Mouse (Mus musculus): ENCODE data around the gene Adad1. TPM values are rescaled to one million over a fixed set of nuclear protein-coding genes. Genes with fewer than 3 reads are reported as not detected.

The Adad1 gene
- total RNA-seq (2021) = not detected

DNA sequence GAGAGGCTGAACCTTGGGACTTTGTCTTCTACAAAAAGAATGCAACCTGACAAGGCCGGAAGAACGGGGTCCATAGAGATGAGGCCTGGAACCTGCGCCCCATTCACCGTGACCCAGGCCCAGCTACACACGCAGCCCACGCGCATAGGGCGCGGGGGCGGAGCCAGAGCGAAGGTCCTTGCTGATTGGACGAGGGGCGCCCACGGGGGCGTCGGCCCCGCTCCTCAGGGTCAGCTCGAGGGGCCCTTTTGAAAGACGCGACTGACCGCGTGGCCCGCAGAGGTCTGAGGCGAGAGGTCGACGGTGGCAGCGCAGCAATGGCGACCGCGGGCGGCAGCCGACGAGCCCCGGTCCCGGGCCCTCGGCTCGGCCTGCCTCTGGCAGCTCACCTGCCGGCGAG is at the start of gene Adad1:
TSS of gene Adad1 (plus strand) at position 122 of the 400 bp plus-strand sequence.
- DNase-seq = no peak

DNA sequence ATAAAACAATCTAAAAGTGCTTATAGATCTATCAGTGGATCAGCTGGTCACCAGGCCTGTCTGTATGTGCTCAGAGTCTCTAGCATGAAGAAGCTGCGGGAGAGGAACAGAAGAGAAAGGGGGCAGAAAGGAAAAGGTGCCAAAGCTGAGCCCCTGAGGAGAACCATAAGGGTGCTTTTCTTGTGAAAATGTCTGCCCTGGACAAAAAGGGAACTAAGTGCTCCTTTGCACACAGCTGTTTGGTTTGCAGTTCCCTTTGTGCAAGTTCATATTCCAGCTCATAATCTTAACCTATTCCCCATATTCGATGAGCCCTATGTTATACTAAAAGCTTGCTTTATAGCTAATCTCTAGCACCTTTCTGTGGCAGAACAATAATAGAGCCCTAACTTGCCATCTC is 25.3 kb upstream of the Adad1 start:
- DNase-seq = no peak

DNA sequence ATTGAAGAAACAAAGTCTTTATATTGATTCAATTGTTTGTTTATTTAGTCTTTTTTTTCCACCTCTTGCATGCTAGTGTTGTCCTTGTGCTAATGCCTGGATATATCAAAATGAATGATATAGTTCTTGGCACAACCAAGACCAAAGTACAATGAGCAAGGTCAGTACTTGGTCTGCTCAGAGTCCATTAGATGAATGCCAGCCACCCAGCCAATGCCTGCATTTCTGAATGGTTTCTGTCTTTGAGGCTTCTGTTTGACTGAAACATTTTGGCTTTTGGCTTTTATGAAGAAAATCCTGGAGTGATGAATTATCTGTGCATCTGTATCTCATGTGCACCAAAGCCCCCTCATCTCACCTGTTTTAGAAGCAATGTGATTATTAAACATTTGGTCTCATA is 23.5 kb upstream of the Adad1 start:
- no peak for DNase-seq

DNA sequence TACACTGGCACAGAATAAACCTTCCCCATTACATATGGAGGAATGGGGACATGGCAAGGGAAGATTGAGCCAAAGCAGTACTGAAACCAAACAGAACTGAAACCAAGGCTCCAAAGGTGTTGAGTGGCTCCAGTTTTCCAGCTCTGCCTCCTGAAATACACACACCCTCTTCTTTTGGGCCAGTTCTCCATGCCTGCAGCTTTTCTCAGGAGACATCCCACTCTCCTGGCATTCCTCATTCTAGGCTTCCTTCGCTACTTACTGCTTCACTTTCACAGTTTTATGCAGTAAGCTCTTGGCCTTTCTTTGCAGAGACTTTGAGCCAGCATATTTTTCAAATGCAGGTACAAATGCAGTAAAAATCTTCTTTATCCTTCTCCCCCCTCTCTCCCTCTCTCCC is 11.8 kb upstream of the Adad1 start:
- no peak for DNase-seq

DNA sequence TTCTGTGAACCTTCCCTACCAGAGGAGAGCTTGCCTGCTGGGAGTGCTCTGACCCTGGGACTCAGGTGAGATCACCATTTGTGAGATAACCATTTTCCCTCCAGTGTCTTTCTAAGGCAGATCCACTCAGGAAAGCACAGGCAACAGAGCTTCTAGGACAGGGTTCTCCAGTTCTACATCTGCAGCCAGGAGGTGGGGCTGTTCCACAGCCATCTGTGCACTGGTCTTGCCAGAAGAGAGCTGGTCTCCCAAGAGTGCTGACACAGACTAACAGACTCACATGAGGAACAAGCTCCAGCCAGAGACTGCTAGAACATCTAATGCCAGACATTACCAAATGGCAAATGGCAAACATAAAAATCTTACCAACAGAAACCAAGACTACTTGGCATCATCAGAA is 9.9 kb downstream of the Adad1 start:
- DNase-seq = peak; percentile 16 to 19

DNA sequence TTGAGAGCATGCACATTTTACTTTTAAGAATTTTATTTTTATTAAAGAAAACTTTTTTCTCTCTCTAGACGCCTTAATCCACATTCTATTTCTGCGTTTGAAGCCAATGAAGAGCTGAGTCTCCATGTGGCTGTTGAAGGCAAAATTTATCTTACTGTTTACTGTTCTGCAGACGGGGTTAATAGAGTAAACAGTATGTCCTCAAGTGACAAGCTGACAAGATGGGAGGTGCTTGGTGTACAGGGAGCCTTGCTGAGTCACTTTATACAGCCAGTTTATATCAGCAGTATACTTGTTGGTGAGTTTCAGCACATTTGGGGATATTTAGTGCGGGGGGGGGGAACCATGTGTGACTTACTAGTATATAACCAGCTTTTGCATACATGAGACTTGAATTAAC is 21.5 kb downstream of the Adad1 start:
- DNase-seq = no peak

DNA sequence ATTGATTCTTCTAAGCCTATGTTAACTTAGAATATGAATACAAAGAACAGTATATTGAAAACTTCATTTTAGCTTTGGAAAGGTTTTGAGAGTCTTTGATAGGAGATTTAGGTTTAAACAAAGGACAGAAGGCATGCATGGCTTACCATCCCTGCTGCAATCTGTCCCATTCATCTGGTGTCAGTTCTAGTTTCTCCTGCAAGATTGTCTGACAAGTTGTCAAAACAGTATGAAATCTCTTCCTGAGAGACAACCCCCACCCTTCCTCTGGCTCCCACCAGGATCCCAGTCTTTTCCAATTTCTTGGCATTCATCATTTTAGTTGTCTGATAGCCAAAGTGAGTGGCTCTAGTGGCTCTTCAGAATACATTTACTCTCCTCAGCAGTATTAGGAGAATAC is 27.4 kb downstream of the Adad1 start:
- DNase-seq = peak; percentile 38 to 41

DNA sequence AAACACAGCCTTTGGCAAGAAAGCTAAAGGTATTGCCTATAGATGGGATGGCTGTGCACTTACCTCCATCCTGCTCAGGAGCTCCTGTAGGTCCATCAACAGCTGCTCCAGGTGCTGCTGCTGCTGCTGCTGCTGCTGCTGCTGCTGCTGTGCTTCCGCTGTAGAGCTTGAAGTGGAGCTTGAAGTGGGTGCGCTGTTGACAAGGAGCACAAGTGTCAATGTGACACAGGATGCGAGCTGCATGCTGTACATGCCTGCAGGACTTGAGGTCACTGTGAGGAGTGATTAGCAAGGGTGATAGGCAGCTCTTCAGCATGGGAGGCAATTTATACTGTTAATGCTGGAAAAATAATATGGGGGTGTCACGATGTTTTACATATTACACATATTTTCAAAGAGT is 62.3 kb downstream of the Adad1 start, which contains the start of gene Il2:
TSS of gene Il2 (minus strand) at position 305 of the 400 bp plus-strand sequence.
- DNase-seq = no peak

DNA sequence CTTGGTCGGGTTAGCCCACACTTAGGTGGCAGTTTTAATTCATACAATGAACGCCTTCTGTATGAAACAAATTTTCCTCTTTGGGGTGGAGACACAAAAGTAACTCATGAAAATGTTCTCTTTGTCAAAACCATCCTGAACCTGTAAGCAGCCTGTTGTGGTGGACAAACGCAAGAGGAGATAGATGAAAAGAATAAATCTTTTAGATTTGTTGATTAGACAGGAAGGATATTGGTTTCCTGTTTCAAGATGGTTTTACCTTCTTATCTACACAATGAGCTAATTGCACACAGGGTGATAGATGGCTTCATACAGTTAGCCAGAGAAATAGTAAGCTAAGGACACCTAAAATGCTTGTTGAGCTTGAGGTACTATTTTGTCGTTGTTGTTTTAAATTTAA is 62.8 kb downstream of the Adad1 start:
- DNase-seq = no peak

DNA sequence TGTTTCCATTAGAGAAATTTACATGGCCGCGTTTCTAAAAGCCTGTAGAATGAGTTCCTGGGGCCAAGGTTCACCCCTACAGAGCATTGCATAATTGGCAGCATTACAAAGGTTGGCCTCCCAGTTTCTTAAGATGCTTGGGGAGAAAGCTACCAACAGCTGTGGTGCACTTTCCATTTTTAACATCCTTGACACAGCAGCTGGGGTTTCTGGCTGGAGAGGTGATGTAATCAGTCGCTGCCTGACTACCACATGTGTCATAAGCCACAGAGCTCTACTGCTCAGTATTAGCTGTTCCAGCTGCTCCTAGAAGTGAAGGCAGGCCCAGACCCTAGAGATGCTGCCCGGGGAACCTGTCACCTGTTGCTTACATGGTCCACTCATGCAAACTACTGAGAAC is 64.9 kb downstream of the Adad1 start:
- DNase-seq = no peak

DNA sequence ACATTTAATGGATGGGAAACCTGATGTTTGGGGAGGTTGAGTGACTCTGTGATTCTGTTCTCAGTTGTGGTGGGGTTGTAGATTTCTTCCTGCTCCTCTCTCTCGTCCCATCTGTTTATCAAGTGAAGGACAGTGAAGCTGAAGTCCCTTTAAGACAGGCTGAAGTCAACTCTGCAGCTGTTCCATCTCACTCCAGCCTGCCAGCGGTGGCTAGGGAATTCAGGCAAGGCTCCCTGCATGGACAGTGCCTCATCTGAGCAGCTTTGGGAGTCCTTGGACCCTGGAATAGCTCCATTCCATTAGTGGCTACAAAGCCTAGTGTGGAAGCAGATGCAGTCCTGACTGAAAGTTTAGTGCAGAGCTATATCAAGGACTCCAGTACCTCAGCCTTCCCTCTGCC is 65.7 kb downstream of the Adad1 start:
- no peak for DNase-seq

DNA sequence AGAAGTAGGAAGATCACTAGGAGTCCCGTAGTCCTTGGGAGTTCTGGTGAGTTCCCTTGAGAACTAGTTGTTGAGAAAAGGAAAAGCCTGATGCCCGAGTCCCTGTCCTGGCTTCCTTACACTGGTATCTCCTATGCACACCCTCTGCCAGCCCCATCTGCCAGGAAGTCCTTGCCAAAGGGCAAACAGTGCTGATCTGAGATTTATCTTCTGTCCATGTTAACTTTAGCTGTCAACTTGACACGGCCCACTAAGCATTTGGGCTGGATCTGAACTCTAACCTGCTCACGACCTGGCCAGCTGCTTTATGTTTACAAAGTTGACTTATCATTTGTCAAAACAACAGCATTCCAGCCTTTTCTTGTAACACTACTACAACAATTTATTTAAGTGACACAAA is 73.9 kb downstream of the Adad1 start:
- no peak for DNase-seq

DNA sequence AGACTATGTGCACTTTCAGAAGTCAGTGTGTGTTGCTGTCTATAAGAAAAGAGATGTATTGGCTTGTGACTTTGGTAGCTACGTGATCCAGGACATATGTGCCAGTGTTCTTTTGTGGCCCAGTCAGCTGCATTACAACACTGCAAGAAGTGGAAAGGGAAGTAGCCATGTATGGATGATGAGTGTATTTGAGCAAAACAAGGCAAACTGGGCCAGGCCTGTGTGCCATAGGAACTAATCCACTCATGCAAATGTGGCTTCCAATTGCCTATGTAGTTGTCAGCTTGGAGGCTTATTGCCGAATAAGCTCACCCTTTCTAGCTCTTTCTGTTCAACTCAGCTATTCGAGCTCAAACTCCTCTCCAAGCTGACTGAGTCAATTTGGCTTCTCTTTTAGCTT is 75.9 kb downstream of the Adad1 start:
- no peak for DNase-seq

DNA sequence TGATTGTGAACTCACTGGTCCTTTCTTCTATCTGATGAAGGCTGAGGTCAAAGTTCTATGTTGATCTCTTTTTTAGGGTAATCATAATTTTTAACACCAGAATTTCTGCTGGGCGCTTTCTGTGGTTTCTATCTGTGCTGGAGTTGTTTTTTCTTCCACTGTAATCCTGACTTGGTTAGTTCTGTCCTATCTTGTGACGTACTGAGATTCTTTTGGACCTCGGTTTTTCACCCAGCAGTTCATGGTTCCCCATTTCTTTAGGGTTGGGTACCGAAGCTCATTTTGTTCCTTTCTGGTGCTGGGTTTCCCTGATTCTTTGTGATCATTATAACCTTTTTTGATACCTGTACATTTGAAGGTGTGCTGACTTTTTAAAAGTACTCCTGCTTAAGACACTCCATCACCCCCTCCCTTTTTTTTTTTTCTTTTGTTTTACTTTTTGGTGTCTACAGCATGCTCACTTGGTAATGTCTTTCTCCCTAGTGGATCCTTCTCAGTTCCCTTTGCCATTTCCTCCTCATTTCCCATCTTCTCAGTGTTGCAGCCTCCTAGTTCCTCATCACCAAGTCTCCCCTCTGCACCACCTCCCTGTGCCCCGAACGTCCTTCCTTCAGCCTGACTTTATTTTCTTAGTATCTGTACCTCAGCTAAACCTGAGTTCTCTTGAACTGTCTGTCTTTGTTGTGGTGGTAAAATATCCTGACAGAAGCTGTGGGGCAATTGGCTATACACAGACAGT is 77.0 kb downstream of the Adad1 start:
- no peak for DNase-seq

DNA sequence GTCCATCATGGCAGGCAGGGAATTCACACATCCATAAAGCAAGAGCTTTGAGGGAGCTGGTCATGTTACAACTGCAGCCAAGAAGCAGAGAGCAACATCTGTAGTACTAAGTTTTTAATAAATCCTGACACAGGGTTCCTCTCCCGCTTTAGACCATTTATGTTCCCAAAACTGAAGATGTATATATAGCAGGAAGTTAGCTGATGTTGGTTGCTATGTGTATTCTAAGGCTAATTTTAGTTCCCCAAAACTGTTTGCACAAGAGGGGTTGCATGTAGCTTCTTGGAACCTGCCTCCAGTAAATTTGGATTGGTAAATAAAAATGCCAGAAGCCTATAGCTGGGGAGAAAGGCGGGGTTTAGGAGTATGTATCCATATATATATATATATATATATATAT is 78.5 kb downstream of the Adad1 start:
- no peak for DNase-seq

DNA sequence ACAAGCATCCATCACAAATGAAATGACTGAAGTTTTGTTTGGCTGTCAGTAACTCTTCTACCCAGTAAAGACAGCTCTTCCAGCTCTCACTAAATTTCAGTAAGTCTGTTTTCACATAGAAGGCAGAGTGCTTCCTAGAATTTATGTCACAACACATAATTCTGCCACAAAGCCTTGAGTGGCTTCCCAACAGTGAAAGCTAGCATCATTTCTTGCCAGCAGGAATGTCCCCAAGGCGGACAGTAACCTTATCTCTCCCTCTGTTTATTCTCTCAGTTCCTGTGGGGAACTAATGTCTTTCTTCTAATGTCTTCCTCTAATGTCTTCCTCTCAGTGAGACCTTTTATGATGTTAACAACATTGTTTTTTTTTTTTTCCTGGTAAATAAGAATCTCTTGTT is 81.7 kb downstream of the Adad1 start:
- no peak for DNase-seq

DNA sequence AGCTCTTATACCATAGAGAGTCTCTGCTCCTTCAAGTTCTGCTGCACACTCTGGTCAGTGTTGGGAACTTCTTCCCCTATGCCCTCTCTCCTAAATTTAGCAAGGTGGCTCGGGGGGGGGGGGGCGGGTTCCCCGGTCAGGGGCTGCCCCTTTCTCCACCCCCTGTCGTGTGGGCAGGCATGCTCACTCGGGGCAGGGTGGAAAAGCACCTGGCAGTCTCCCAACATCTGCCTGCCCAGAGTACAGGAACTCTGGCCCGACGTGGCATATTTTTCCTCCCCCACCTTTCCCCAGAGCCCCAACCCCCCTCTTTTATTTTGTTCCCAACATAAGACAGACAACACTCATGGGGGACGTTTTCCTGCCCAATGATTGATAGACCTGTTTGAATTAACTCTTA is 83.1 kb downstream of the Adad1 start:
- DNase-seq = no peak

DNA sequence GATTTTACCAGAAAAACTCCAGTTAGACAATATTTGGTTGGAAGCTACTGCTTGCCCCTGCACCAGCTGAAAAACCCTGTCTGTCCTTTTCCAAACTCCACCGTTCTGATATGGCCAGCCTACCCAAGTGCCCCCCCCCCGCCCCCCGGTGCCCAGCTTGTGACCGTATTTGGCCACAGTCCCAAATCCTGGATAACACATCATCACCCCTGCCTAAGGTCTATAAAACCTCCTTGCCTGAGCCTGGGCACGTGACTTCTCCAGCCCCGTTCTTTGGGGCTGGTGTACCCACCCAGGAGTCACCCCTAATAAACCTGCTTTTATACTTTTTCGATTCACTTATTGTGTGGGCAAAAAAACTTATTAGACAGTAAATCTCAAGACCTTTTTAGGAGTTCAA is 83.5 kb downstream of the Adad1 start:
- no peak for DNase-seq

DNA sequence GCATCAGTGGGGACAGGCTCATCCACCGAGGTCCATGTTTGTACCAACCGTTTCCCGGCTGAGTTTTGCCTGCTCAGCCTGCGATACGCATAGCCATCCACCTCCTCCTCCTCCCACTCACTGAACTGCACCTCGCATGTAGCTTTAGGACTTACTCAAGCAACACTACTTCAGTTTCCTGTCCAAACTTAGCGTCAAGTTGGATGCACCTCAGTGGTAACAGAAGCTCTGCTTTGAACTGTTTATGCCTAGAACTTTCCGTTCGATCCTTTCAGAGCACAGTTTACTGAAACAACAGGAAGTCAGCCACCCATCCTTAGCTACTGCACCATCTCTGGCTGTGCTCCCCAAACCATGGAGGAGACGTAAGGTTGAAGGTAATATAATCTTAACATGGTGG is 88.9 kb downstream of the Adad1 start:
- DNase-seq = no peak

DNA sequence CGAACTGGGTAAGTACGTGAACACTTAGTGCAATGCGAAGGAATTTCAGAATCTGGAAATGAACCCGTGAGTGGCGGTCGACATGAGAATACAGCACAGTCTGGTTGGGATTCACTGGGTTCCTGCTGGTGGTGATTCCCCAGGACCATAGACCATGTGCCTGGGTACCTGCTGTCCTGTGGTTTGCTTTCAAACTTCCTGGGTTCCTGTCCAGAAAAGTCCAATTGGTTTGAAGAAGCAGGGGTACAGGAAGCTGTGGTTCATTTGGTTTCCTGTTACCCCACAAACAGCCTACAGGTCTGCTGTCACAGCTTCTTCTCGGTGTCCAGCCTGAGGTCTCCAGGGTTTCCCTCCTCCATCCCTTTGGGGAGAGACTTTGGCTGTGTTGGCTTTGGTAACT is 89.7 kb downstream of the Adad1 start:
- DNase-seq = no peak

DNA sequence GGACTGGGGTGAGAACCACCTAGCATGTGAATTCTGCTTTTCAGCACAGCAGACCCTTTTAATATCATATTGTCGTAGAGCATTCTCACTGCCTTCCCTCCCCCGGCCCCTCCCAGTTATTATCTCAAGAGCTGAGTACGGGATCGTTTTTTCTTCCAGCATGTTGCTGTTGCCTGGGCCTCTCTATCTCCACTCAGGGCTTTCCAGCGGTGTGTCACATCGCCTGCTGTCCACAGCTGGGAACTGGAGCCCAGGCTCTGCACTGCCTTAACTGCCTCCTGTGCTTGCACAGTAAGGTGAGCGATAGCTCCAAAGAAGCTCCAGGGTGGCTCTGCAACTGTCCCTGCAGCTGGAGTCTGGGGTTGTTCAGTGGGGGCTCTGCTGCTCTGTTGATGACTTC is 91.1 kb downstream of the Adad1 start:
- DNase-seq = no peak

DNA sequence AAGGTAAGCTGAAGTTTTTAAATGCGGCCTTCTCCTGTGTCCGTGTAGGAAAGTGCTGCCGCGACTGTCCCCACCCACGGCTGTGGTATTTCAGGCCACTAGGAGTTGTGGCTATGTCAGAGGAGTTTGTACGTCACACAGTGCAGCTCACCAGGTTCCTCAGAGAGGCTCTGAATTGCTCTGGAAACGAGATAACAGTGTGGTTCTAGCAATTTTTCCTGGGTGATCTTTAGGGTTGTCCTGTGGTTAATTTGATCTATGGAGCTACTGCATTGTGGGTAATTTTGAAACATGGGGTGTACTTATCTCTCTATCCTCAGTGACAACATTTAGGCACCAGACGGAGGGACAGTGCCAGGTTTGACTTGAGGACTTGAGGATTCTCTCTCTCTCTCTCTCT is 93.8 kb downstream of the Adad1 start:
- DNase-seq = no peak

DNA sequence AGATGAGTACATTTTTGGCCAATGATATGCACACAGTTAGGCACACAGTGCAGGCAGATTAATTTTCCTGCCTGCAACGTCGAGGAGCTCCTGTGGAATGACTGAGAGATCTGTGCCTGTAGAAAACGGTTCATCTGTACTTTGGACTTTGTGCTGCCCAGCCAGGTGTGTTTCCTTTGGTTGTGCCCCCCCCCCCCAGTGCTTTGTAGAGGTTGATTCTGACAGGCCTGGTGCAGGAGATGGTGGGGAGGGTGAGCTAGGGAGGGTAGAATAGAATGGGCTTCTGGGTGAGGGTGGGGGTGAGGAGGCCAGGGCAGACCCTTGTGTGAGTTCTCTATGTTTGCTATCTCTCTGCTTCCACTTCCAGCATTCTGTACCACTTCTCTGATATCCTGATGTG is 94.9 kb downstream of the Adad1 start:
- no peak for DNase-seq

DNA sequence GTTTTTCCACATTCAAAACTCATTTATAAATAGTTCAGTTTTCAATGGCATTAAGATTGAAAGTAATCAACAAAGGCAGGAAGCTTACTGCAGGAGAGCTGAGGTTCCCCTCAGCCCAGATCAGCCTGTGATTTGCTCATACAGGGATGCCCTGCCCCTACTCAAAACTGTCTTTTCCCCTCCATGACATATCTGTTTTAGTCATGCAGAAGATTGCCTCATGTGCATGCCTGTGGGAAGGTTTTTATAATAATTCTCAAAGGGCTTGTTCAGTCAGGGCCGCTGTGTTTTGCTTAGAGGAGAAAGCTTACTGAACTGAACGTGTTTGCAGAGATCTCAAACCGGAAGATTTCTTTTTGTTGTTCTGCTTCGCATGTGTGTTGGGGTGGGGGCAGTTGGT is 97.8 kb downstream of the Adad1 start:
- no peak for DNase-seq

DNA sequence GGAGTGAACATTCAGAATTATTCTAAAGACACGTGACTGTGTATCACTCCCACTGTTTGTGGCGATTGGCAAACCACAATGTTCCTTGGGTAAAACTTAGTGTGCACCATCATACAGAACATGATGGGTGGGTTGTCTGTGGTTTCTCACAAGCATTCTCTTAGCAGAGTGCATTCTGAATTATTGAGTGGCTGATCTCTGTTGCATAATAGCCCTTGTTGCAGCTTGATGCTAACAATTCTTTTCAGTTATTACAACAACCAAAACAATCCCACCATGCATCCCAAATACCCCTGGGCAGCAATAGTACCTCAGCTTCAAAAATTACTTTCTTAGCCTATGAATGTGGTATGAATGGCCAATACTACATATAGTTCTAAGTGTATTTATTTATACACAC is 106.0 kb downstream of the Adad1 start:
- no peak for DNase-seq

All from layer of hippocampus, postnatal 36 days (tissue).